18 mouse cellular contexts compared by ENCODE assay signal in genomic region chr12:11433716-11434115, GRCm38 (mm10). TPM values are rescaled to one million over a fixed set of nuclear protein-coding genes. Genes with fewer than 3 reads are reported as not detected.
DNase-seq lines count a peak whose midpoint lies in the region; ATAC-seq and TF ChIP-seq lines count a peak whose summit lies in the region.
"Had no signal": no experiment of that assay in that cellular context is flagged by ENCODE, and none has a peak within 500 bp of the region (broad histone marks: within the 10 kb centered on the region; RNA-seq: fewer than 3 reads in every experiment).

No protein-coding gene starts in this region.

- H3K4me2 ChIP-seq in hindbrain, postnatal 0 days (ENCODE audit: low read depth, low read length): peak overlapping the region; percentile 73
- H3K4me2 ChIP-seq: liver, embryonic 12.5 days; neural tube, embryonic 12.5 days had no signal

- H3K36me3 ChIP-seq in hindbrain, postnatal 0 days (ENCODE audit: insufficient read depth, low read length): no peaks in the 10 kb centered on the region
- H3K36me3 ChIP-seq in thymus, adult 2 months (ENCODE audit: control insufficient read depth, insufficient read depth, low read length): no peaks in the 10 kb centered on the region
- H3K36me3 ChIP-seq: G1E; liver, embryonic 12.5 days; neural tube, embryonic 12.5 days had no signal

- H3K27me3 ChIP-seq in hindbrain, postnatal 0 days (ENCODE audit: insufficient read depth, low read length): no peaks in the 10 kb centered on the region
- no peaks in the 10 kb centered on the region; the same call in 1 of the 2 replicates for H3K27me3 ChIP-seq in thymus, adult 2 months (ENCODE audit: control insufficient read depth, insufficient read depth, low read length)

- no peaks in the 10 kb centered on the region for H3K9me3 ChIP-seq in hindbrain, postnatal 0 days (ENCODE audit: low read length)
- H3K9me3 ChIP-seq: liver, embryonic 12.5 days; neural tube, embryonic 12.5 days had no signal

- TF ChIP-seq POLR2A in thymus, adult 2 months (IDR thresholded peaks at IDR 0.05; ENCODE audit: control insufficient read depth, extremely low read depth, insufficient read depth, low read length, poor library complexity): no peak

- H3K27ac ChIP-seq in hindbrain, postnatal 0 days: no peak overlapping the region
- H3K27ac ChIP-seq in thymus, adult 2 months (ENCODE audit: control insufficient read depth, insufficient read depth, low read length): no peak overlapping the region
- H3K27ac ChIP-seq: liver, embryonic 12.5 days; neural tube, embryonic 12.5 days had no signal

- peak overlapping the region; percentile 19 for H3K4me3 ChIP-seq in hindbrain, postnatal 0 days (ENCODE audit: low read length)
- no peak overlapping the region for H3K4me3 ChIP-seq in thymus, adult 2 months (ENCODE audit: control insufficient read depth, insufficient read depth, low read length)
- H3K4me3 ChIP-seq: liver, embryonic 12.5 days; neural tube, embryonic 12.5 days had no signal

- H3K4me1 ChIP-seq in hindbrain, postnatal 0 days (ENCODE audit: insufficient read depth, low read length): no peaks in the 10 kb centered on the region
- no peaks in the 10 kb centered on the region for H3K4me1 ChIP-seq in thymus, adult 2 months (replicated peaks; ENCODE audit: control insufficient read depth, insufficient read depth, low read length)
- H3K4me1 ChIP-seq: liver, embryonic 12.5 days had no signal

- ATAC-seq in hindbrain, postnatal 0 days: no peak
- ATAC-seq in granulocyte monocyte progenitor cell, adult 5-6 weeks (replicated peaks; ENCODE audit: poor library complexity, severe bottlenecking): no peak
- ATAC-seq: liver, embryonic 12.5 days; lung, postnatal 0 days had no signal

- no peak for TF ChIP-seq CTCF in hindbrain, postnatal 0 days (IDR thresholded peaks at IDR 0.05; ENCODE audit: low read depth)
- TF ChIP-seq CTCF in thymus, adult 2 months (IDR thresholded peaks at IDR 0.05; ENCODE audit: borderline replicate concordance, control insufficient read depth, extremely low read depth, insufficient read depth, low read length, poor library complexity): no peak

- peak; percentile 14 to 16 for DNase-seq in frontal cortex, postnatal 10 days (ENCODE audit: low spot score in 2 of 2)
- DNase-seq in frontal cortex, postnatal 14 days (ENCODE audit: low spot score in 2 of 2): no peak
- peak; percentile 19 for DNase-seq in right cerebral cortex, adult 18-20 months
- no peak for DNase-seq in right cerebral cortex, postnatal 36 days (ENCODE audit: low spot score in 2 of 2)
- no peak for DNase-seq in hindbrain, postnatal 0 days (ENCODE audit: low spot score)
- peak; percentile 10 for DNase-seq in right cerebral cortex, postnatal 4 days
- DNase-seq in thymus, adult 2 months: no peak
- DNase-seq: adrenal gland, postnatal 36 days; heart, postnatal 36 days; thymus, postnatal 25 days had no signal

- peak overlapping the region; percentile 38; the same call in 1 of the 2 replicates for H3K9ac ChIP-seq in hindbrain, postnatal 0 days (replicated peaks; ENCODE audit: low read length)
- H3K9ac ChIP-seq: liver, embryonic 12.5 days; neural tube, embryonic 12.5 days had no signal

- WGBS in hindbrain, postnatal 0 days: 35% methylated on average over 1 of the region's 1 CpGs
- 78% methylated on average over 1 of the region's 1 CpGs for WGBS in thymus, adult 2 months

RNA-seq across cellular contexts. Expression of gene Vsnl1, which starts 2.7 kb away (rescaled TPM):
- total RNA-seq in hindbrain, postnatal 0 days (2014; rRNA removed): 154 and 182 TPM in 2 replicates
- polyA plus RNA-seq in hindbrain, postnatal 0 days (2015; fragmentation: Nextera tagmentation; extraction: Ambion mirVana): 187 and 225 TPM in 2 replicates
- 0.16 and 0.40 TPM in 2 replicates for polyA plus RNA-seq in thymus, adult 2 months (2012; rRNA removed)
- not detected in 2 replicates for total RNA-seq in granulocyte monocyte progenitor cell, adult 5-6 weeks (2014; fragmentation: Nextera tagmentation)
- total RNA-seq in granulocyte monocyte progenitor cell, adult 5-6 weeks (2017): not detected in 2 replicates
- total RNA-seq: gastrocnemius, adult 18-20 months; megakaryocyte-erythroid progenitor cell, adult 5-6 weeks had no signal
- polyA plus RNA-seq: C2C12, G1E had no signal

RNA-seq across cellular contexts. Expression of gene Rad51ap2, which starts 22.2 kb away (rescaled TPM):
- total RNA-seq in hindbrain, postnatal 0 days (2014; rRNA removed): 0.22 TPM in 1 of 2 replicates, not detected in the other
- 0.73 and 0.91 TPM in 2 replicates for polyA plus RNA-seq in hindbrain, postnatal 0 days (2015; fragmentation: Nextera tagmentation; extraction: Ambion mirVana)
- not detected in 2 replicates for polyA plus RNA-seq in thymus, adult 2 months (2012; rRNA removed)
- total RNA-seq in granulocyte monocyte progenitor cell, adult 5-6 weeks (2014; fragmentation: Nextera tagmentation): not detected in 2 replicates
- total RNA-seq in granulocyte monocyte progenitor cell, adult 5-6 weeks (2017): not detected in 2 replicates
- total RNA-seq: gastrocnemius, adult 18-20 months; heart, postnatal 36 days; megakaryocyte-erythroid progenitor cell, adult 5-6 weeks had no signal
- polyA plus RNA-seq: G1E had no signal

Comparison
In these comparisons a context has a peak if more than half of its experiments do, and no peak if none do; other contexts are left out.
1. DNase-seq: peak in frontal cortex, postnatal 10 days (2 of 2), right cerebral cortex, adult 18-20 months (single experiment) and right cerebral cortex, postnatal 4 days (single experiment); none in frontal cortex, postnatal 14 days (0 of 2), right cerebral cortex, postnatal 36 days (0 of 2), hindbrain, postnatal 0 days (single experiment) and thymus, adult 2 months (single experiment).
2. RNA of gene Vsnl1, which starts 2.7 kb away (total RNA-seq): 154 to 182 TPM in hindbrain, postnatal 0 days; not detected in granulocyte monocyte progenitor cell, adult 5-6 weeks; every median in the first group is over 100 times any median in the second.